Mouse (Mus musculus) induced T-regulatory cell, adult 2 months (primary cell): Measurements from ENCODE around the gene Vmn1r62.
"Not testable (repeated sequence)": the region's sequence is repeated elsewhere in the genome, so short reads cannot be mapped to it uniquely, and the experiment has no call there.

ENCODE experiments used
- DNase-seq: peaks from one replicate; pipeline ENCODE4 v3.0.0-alpha.2; 2012; ENCODE audit warnings: low read depth

Gene Vmn1r62

GRCm38 (mm10) chr7:5673331-5673730, at the start of gene Vmn1r62:
TSS of gene Vmn1r62 (plus strand) at chr7:5673631.
- DNase-seq, result not testable (repeated sequence)
